Comparison of ENCODE assay signal across 9 mouse cellular contexts in the genomic region with DNA sequence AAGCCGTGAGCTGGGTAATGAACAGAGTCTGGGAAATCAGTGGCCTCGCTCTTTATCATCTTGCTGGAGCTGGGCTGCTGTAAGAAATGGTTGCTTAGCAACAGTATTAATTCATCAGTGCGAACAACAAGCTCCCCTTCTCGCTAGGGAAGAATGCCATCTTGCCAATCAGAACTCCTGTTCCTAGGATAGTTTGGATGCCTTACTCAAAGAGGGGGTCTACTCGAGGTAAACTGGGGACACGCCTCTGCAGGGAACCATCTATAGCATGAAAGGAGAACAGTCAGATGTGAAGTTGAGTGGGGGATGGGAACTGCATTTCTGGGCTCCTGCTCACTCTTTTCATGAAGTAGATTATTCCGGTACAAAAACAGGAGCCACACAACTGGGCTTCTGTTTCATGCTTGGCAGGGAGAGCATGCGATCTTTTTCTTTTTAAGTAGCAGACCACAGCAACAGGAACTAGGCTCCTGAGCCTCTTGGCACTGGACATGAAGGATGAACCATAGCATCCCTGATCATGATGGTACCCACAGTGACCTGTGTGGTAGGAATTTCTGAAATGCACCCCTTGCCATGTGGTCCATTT. TPM values are rescaled to one million over a fixed set of nuclear protein-coding genes. Genes with fewer than 3 reads are reported as not detected.
DNase-seq lines count a peak whose midpoint lies in the region; ATAC-seq lines count a peak whose summit lies in the region.
"Had no signal": no experiment of that assay in that cellular context is flagged by ENCODE, and none has a peak within 500 bp of the region (broad histone marks: within the 10 kb centered on the region; RNA-seq: fewer than 3 reads in every experiment).

No protein-coding gene starts in this region.

- no peaks in the 10 kb centered on the region for H3K9me3 ChIP-seq in embryonic facial prominence, embryonic 14.5 days (ENCODE audit: control insufficient read depth, low read length)

- 31% methylated on average over 8 of the region's 8 CpGs for WGBS in embryonic facial prominence, embryonic 14.5 days

- no peak overlapping the region for H3K9ac ChIP-seq in embryonic facial prominence, embryonic 14.5 days (ENCODE audit: low read depth, low read length)

- H3K4me2 ChIP-seq in embryonic facial prominence, embryonic 14.5 days (ENCODE audit: low read depth, low read length) = peak overlapping the region; percentile 16; the same call in 1 of the 2 replicates

- DNase-seq in cerebellum, postnatal 10 days = peak; percentile 59 to 66
- no peak for DNase-seq in cerebellum, postnatal 36 days
- DNase-seq in embryonic facial prominence, embryonic 14.5 days (ENCODE audit: low spot score) = peak; percentile 76
- peak; percentile 56 to 59 for DNase-seq in layer of hippocampus, adult 8-10 months (ENCODE audit: low spot score in 2 of 2)
- peak; percentile 42 for DNase-seq in neural tube, embryonic 10.5 days (ENCODE audit: extremely low spot score, low spot score)
- no peak for DNase-seq in spleen, postnatal 4 days (ENCODE audit: low spot score in 2 of 2)
- DNase-seq in adrenal gland, postnatal 10 days = no peak
- DNase-seq in kidney, adult 18-20 months = no peak

- no peaks in the 10 kb centered on the region for H3K36me3 ChIP-seq in embryonic facial prominence, embryonic 14.5 days (ENCODE audit: control insufficient read depth, insufficient read depth, low read length)

- H3K27me3 ChIP-seq in embryonic facial prominence, embryonic 14.5 days (replicated peaks; ENCODE audit: control insufficient read depth, insufficient read depth, low read length) = no peaks in the 10 kb centered on the region

- peak overlapping the region; percentile 41; the same call in 1 of the 2 replicates for H3K27ac ChIP-seq in embryonic facial prominence, embryonic 14.5 days (replicated peaks; ENCODE audit: low read depth, low read length)

- peaks cover 10% of the 10 kb centered on the region for H3K4me1 ChIP-seq in embryonic facial prominence, embryonic 14.5 days (ENCODE audit: control insufficient read depth, insufficient read depth, low read length)

- H3K4me3 ChIP-seq in embryonic facial prominence, embryonic 14.5 days (ENCODE audit: low read depth, low read length) = no peak overlapping the region

- peak; percentile 82; the same call in 1 of the 2 replicates for ATAC-seq in embryonic facial prominence, embryonic 14.5 days (ENCODE audit: low read depth)

RNA-seq across cellular contexts. Expression of a gene that starts 22.9 kb away (rescaled TPM):
- 22.3 and 25.7 TPM in 2 replicates for polyA plus RNA-seq in embryonic facial prominence, embryonic 14.5 days (2014; fragmentation: Nextera tagmentation; extraction: Ambion mirVana)
- 10 to 100 TPM; 57.8 to 68.3 (median 62.2) TPM for total RNA-seq in layer of hippocampus, adult 8-10 months (2022)
- 10 to 100 TPM; 20.6 to 23.0 TPM for total RNA-seq in adrenal gland, postnatal 10 days (2021)

RNA-seq across cellular contexts. Expression of a gene that starts 29.9 kb away (rescaled TPM):
- not detected in 2 replicates for polyA plus RNA-seq in embryonic facial prominence, embryonic 14.5 days (2014; fragmentation: Nextera tagmentation; extraction: Ambion mirVana)
- total RNA-seq in layer of hippocampus, adult 8-10 months (2022) = not detected
- not detected for total RNA-seq in adrenal gland, postnatal 10 days (2021)
- polyA plus RNA-seq: large intestine, adult 2 months had no signal

Comparison
In these comparisons a context has a peak if more than half of its experiments do, and no peak if none do; other contexts are left out.
1. DNase-seq: peak in cerebellum, postnatal 10 days (2 of 2), embryonic facial prominence, embryonic 14.5 days (single experiment), layer of hippocampus, adult 8-10 months (2 of 2) and neural tube, embryonic 10.5 days (single experiment); none in cerebellum, postnatal 36 days (0 of 2), spleen, postnatal 4 days (0 of 2), adrenal gland, postnatal 10 days (single experiment) and kidney, adult 18-20 months (single experiment).